Mouse (Mus musculus): Measurements from ENCODE around the gene Ndufa9. TPM values are rescaled to one million over a fixed set of nuclear protein-coding genes. Genes with fewer than 3 reads are reported as not detected.

Ndufa9 gene
- polyA plus RNA-seq, 1 experiment from 2014 or later: 172 TPM

DNA sequence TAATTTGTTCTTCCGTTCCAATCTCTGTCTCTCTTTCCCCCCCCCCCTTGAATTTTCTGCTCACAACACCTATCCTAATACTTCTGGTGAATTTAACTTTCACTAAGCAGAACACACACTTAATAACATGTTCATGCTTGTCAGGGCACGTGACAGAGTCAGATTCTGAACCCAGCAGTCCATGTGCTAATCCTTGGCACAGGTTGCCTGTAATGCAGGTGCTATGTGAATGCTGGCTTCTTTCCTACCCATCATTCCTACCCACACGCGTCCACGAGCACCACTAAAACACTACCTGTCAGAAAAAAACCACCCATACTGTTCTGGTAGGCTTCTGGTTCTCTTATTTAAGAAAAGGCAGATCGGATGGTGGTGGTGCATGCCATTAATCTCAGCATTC lies 54.2 kb downstream of the Ndufa9 start:
- no peak for ATAC-seq (ENCODE audit: insufficient number of reproducible peaks, insufficient read depth, low FRiP score, low TSS enrichment)
- Histone ChIP-seq H3K9ac (no peak overlapping the region), H3K4me1 (no peaks in the 10 kb centered on the region), H3K27ac (no peak overlapping the region), H3K36me3 (no peaks in the 10 kb centered on the region), H3K9me3 (no peaks in the 10 kb centered on the region), H3K4me3 (no peak overlapping the region), H3K4me2 (replicated peaks) (no peak overlapping the region), H3K27me3 (no peaks in the 10 kb centered on the region)
- WGBS: 80% methylated on average over 6 of the region's 6 CpGs

DNA sequence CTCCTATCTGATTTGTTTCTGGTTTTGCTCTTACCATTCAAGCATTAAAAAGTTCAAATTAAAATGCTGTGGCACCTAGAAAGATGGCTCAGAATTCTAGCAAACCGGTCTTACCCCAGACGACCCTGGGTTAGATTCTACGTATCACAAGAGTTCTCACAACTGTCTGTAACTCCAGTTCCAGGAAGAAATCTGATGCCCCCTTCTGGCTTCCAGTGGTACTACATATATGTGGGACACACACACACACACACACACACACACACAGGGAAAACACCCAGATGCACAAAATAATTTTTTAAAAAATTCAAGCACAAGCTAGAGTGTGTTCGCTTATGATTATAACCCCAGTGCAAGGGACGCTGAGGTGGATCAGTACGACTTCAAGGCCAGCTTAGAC lies 55.2 kb downstream of the Ndufa9 start:
- no peak overlapping the region for H3K4me3 ChIP-seq
- H3K9ac ChIP-seq: no peak overlapping the region
- H3K27ac ChIP-seq: no peak overlapping the region
- H3K36me3 ChIP-seq: no peaks in the 10 kb centered on the region
- no peaks in the 10 kb centered on the region for H3K4me1 ChIP-seq
- 92% methylated on average over 6 of the region's 6 CpGs for WGBS
- no peak for ATAC-seq (ENCODE audit: insufficient number of reproducible peaks, insufficient read depth, low FRiP score, low TSS enrichment)
- no peaks in the 10 kb centered on the region for H3K27me3 ChIP-seq
- no peaks in the 10 kb centered on the region for H3K9me3 ChIP-seq
- H3K4me2 ChIP-seq (replicated peaks): no peak overlapping the region

DNA sequence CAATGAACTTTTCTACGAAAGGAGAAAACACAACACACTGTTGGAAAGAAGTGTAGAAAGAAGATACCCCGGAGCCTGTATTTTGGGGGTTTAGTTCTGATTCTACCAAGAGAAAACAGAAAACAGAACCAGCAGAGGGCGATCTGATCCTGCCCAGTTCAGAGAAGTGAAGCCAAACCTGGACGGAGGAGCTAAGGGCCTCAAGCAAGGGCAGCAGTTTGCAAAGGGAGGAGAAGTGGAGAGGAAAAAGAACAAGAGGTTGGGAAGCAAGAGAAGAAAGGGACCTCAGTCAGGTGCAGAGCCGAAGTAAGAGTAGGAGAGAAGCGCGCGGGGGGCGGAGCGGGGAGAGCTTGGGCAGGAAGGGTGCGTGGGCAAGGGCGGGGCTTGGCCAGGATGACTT lies 57.0 kb downstream of the Ndufa9 start:
- Histone ChIP-seq H3K4me2 (replicated peaks) (peak overlapping the region; percentile 40), H3K27ac (no peak overlapping the region), H3K9me3 (no peaks in the 10 kb centered on the region), H3K9ac (no peak overlapping the region; the same call in 1 of the 2 replicates), H3K4me3 (peak overlapping the region; percentile 21; the same call in 1 of the 2 replicates), H3K4me1 (no peaks in the 10 kb centered on the region), H3K27me3 (no peaks in the 10 kb centered on the region), H3K36me3 (no peaks in the 10 kb centered on the region)
- no peak for ATAC-seq (ENCODE audit: insufficient number of reproducible peaks, insufficient read depth, low FRiP score, low TSS enrichment)
- 36% methylated on average over 12 of the region's 12 CpGs for WGBS

GRCm38 (mm10) chr6:126791488-126791887 lies 57.4 kb downstream of the Ndufa9 start:
- Histone ChIP-seq H3K9ac (no peak overlapping the region), H3K36me3 (no peaks in the 10 kb centered on the region), H3K27ac (no peak overlapping the region), H3K9me3 (no peaks in the 10 kb centered on the region), H3K4me2 (replicated peaks) (no peak overlapping the region), H3K4me3 (no peak overlapping the region), H3K27me3 (no peaks in the 10 kb centered on the region), H3K4me1 (no peaks in the 10 kb centered on the region)
- WGBS: 50% methylated on average over 4 of the region's 4 CpGs
- no peak for ATAC-seq (ENCODE audit: insufficient number of reproducible peaks, insufficient read depth, low FRiP score, low TSS enrichment)

DNA sequence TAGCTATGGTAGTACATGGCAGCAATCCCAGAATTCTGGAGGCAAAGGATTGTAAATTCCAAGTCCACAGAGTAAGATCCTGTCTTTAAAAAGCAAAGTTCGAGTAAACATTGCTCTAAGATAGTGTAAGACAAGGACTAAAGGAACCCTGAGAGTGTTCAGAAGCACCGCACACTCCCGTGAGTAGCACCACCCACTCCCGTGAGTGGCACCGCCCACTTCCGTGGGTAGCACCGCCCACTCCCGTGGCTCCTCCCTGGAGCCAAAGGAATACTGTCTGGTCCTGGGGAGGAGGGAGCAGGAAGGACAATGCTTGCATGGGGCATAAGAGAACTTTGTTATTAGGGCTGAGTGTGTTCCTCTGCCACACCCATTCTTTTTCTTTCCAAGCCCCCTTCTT lies 60.1 kb downstream of the Ndufa9 start:
- WGBS: 73% methylated on average over 8 of the region's 8 CpGs
- Histone ChIP-seq H3K9me3 (no peaks in the 10 kb centered on the region), H3K36me3 (no peaks in the 10 kb centered on the region), H3K4me3 (no peak overlapping the region), H3K9ac (no peak overlapping the region), H3K27ac (no peak overlapping the region), H3K4me1 (no peaks in the 10 kb centered on the region), H3K27me3 (0 out of 2 replicates have a peak, but pooled peaks cover 2% of the 10 kb centered on the region), H3K4me2 (replicated peaks) (no peak overlapping the region)
- no peak for ATAC-seq (ENCODE audit: insufficient number of reproducible peaks, insufficient read depth, low FRiP score, low TSS enrichment)

DNA sequence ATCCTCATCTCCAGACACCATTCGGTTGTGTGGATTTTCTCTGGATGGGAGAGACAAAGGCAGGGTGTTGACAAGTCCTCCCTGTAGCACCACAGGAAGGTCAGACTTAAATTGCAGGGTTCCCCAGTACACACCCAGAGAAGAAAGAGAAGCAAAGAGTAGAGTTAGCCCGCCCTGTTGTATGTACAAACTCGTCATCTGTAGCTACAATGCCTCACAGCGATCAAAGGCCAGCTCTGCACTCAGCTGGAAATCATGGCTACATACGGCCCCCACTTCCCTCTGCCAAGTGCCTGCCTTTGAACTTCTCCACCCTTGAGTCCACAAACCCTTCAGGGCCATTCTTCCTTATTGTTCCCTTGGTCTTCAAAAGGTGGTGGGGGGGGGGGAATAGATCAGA lies 64.7 kb downstream of the Ndufa9 start:
- no peaks in the 10 kb centered on the region for H3K4me1 ChIP-seq
- ATAC-seq (ENCODE audit: insufficient number of reproducible peaks, insufficient read depth, low FRiP score, low TSS enrichment): no peak
- no peaks in the 10 kb centered on the region for H3K9me3 ChIP-seq
- 69% methylated on average over 5 of the region's 5 CpGs for WGBS
- H3K4me3 ChIP-seq: no peak overlapping the region
- H3K27me3 ChIP-seq: peaks cover 2% of the 10 kb centered on the region; the same call in 1 of the 2 replicates
- H3K36me3 ChIP-seq: no peaks in the 10 kb centered on the region
- no peak overlapping the region for H3K4me2 ChIP-seq (replicated peaks)
- H3K9ac ChIP-seq: no peak overlapping the region
- H3K27ac ChIP-seq: no peak overlapping the region

GRCm38 (mm10) chr6:126783651-126784066 lies 65.3 kb downstream of the Ndufa9 start:
- no peaks in the 10 kb centered on the region for H3K36me3 ChIP-seq
- no peak overlapping the region for H3K27ac ChIP-seq
- H3K27me3 ChIP-seq: peaks cover 2% of the 10 kb centered on the region; the same call in 1 of the 2 replicates
- H3K4me1 ChIP-seq: no peaks in the 10 kb centered on the region
- no peaks in the 10 kb centered on the region for H3K9me3 ChIP-seq
- H3K4me2 ChIP-seq (replicated peaks): no peak overlapping the region
- ATAC-seq (ENCODE audit: insufficient number of reproducible peaks, insufficient read depth, low FRiP score, low TSS enrichment): no peak
- no peak overlapping the region for H3K9ac ChIP-seq
- WGBS: 65% methylated on average over 10 of the region's 10 CpGs
- H3K4me3 ChIP-seq: no peak overlapping the region

GRCm38 (mm10) chr6:126783056-126783455 lies 65.9 kb downstream of the Ndufa9 start:
- Histone ChIP-seq H3K9ac (no peak overlapping the region), H3K36me3 (no peaks in the 10 kb centered on the region)
- 97% methylated on average over 1 of the region's 1 CpGs for whole genome bisulfite sequencing

DNA sequence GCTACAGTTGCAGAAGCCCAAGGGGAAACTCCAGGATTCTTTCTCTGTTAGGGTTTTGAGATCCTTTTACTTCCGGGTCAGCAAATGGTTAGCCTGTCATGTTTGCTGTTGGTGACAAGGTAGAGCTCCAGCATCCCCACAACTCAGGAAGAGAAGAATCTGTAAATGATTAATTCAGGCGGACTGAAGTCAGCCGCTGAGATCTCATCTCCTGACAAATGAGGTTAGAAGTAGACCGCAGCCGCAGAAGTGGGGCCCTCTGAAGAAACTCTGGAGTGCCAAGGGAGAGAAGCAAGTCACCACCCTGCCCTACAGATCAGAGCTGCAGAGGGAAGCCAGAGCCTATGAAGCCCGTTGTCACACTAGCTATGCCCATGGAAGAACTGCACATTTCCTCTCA lies 71.0 kb downstream of the Ndufa9 start:
- Histone ChIP-seq H3K27me3 (no peaks in the 10 kb centered on the region), H3K36me3 (no peaks in the 10 kb centered on the region), H3K4me3 (no peak overlapping the region), H3K4me2 (replicated peaks) (no peak overlapping the region), H3K9me3 (no peaks in the 10 kb centered on the region), H3K4me1 (no peaks in the 10 kb centered on the region), H3K27ac (no peak overlapping the region), H3K9ac (no peak overlapping the region)
- ATAC-seq (ENCODE audit: insufficient number of reproducible peaks, insufficient read depth, low FRiP score, low TSS enrichment): no peak
- WGBS: 53% methylated on average over 6 of the region's 6 CpGs

More at GRCm38 (mm10) chr6:126783056-126783455, 65.9 kb downstream of the Ndufa9 start:
- Histone ChIP-seq H3K4me2 (replicated peaks) (no peak overlapping the region), H3K27me3 (peaks cover 2% of the 10 kb centered on the region; the same call in 1 of the 2 replicates), H3K9me3 (no peaks in the 10 kb centered on the region), H3K4me3 (no peak overlapping the region), H3K4me1 (no peaks in the 10 kb centered on the region), H3K27ac (no peak overlapping the region)
- no peak for ATAC-seq (ENCODE audit: insufficient number of reproducible peaks, insufficient read depth, low FRiP score, low TSS enrichment)

GRCm38 (mm10) chr6:126773873-126774272 lies 75.1 kb downstream of the Ndufa9 start:
- Histone ChIP-seq H3K4me3 (no peak overlapping the region), H3K27ac (no peak overlapping the region), H3K27me3 (no peaks in the 10 kb centered on the region), H3K9me3 (no peaks in the 10 kb centered on the region), H3K4me1 (no peaks in the 10 kb centered on the region), H3K36me3 (no peaks in the 10 kb centered on the region), H3K9ac (no peak overlapping the region), H3K4me2 (replicated peaks) (no peak overlapping the region)
- no peak for ATAC-seq (ENCODE audit: insufficient number of reproducible peaks, insufficient read depth, low FRiP score, low TSS enrichment)
- WGBS: 52% methylated on average over 4 of the region's 4 CpGs

DNA sequence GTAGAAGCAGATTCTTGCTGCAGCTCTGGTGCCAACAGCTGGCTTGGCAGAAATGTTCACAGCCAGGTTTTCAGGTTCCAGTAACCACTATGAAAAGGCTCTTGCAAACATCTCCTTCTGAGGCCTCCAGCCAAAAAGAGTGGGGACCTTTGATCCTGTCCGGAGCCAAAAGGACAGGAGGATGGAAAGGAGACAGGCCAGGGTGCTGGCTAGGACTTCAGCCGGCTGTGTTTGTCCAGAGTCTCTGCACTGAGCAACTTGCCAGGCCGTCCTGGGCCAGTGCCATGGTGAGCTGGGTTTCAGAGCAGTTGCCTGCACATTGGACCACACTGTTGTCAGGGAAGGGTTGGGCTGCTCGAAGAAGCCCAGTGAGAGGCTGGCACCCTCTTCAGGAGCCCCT lies 76.6 kb downstream of the Ndufa9 start:
- Histone ChIP-seq H3K36me3 (no peaks in the 10 kb centered on the region), H3K4me1 (peaks cover 13% of the 10 kb centered on the region; the same call in 1 of the 2 replicates), H3K4me3 (no peak overlapping the region), H3K9ac (no peak overlapping the region), H3K4me2 (replicated peaks) (no peak overlapping the region), H3K9me3 (no peaks in the 10 kb centered on the region), H3K27me3 (no peaks in the 10 kb centered on the region), H3K27ac (no peak overlapping the region)
- 75% methylated on average over 4 of the region's 4 CpGs for WGBS
- ATAC-seq (ENCODE audit: insufficient number of reproducible peaks, insufficient read depth, low FRiP score, low TSS enrichment): no peak
